Mouse (Mus musculus) cerebellum, adult 2 months (tissue): Measurements from ENCODE around the gene Sgsm3.

Experiments used
- CTCF ChIP-seq: fragments of 200-500 bp; IDR thresholded peaks from 2 replicates; pipeline ENCODE4 v1.5.1; 2011; ENCODE audit warnings: low read depth, mild to moderate bottlenecking, control low read depth, low read length, moderate library complexity, borderline replicate concordance; ENCODE audit not compliant: insufficient read depth
- POLR2A ChIP-seq: fragments of 200-500 bp; IDR thresholded peaks from 2 replicates; pipeline ENCODE4 v1.6.1; 2011; ENCODE audit warnings: low read length, control low read depth, borderline replicate concordance; ENCODE audit not compliant: insufficient read depth

- TF ChIP-seq POLR2A (no peak), CTCF (no peak)
Observed at GRCm38 (mm10) chr15:81006127-81006735, 28.7 kb downstream of the Sgsm3 start.
